Mouse (Mus musculus): Measurements from ENCODE around the gene Foxi3.

DNA sequence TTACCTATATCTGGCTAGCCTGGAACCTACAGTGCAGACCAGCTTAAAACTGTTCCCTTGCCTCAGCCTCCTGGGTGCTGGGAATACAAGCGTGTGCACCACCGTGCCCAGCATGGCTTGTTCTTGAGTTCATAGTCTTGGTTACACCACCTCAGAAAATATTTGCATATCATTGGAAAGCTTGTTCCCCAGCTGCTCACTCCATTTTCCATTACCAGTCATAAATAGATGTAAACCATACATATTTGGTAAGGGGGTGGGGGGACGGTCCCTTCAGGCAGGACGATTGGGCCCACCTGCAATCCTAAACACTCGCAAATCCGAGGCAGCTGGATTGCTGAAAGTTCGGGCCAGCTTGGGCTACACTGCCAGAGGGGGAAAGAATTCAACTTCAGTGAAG lies 3.1 kb upstream of the Foxi3 start:
- TF ChIP-seq CTCF (IDR thresholded peaks at IDR 0.05; ENCODE audit: low read depth, low read length): no peak
- no peak for TF ChIP-seq POLR2A (IDR thresholded peaks at IDR 0.05; ENCODE audit: borderline replicate concordance, low read depth, low read length)

Measured in bone marrow macrophage, adult 2 months (primary cell).